ENCODE assay signal across 8 mouse cellular contexts in the genomic region with DNA sequence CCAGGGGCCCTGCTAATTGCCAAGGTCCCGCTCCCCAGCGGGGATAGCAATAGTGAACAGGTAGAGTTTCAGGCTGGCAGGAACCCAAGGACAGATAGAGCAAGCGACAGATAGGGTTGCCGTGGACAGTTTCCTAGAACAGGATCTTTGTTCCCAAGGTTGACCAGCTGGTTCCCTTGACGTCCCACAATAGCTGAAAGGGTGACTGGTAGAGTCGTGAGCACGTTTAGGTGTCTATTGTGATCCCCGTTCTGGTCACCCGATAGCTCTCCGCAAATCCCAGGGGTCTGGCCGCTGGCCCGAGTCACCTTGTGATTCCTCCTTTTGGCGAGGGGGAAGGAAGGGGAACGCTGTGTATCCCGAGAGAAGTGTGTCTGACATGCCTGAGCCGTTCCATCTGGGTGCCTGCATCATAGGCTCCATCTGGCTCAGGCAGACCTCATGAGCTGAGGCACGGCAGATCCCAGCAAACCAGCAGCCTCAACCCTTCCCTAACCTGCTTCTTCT. TPM values are rescaled to one million over a fixed set of nuclear protein-coding genes. Genes with fewer than 3 reads are reported as not detected.
DNase-seq lines count a peak whose midpoint lies in the region; ATAC-seq and TF ChIP-seq lines count a peak whose summit lies in the region.

No protein-coding gene starts in this region.

- no peak for TF ChIP-seq CTCF in midbrain, postnatal 0 days (IDR thresholded peaks at IDR 0.05)

- peak; percentile 62 to 86 for DNase-seq in adrenal gland, adult (ENCODE audit: inconsistent age in 2 of 2, low spot score in 1 of 2)
- DNase-seq in adrenal gland, postnatal 14 days, result no peak
- peak; percentile 18 for DNase-seq in midbrain, postnatal 0 days (ENCODE audit: low spot score)
- no peak for DNase-seq in midbrain, embryonic 14.5 days
- DNase-seq in heart, postnatal 14 days, result peak; percentile 79 to 80
- DNase-seq in gastrocnemius, adult 8-10 months (ENCODE audit: low spot score in 2 of 2), result no peak
- DNase-seq in right cerebral cortex, postnatal 4 days, result no peak

- H3K9ac ChIP-seq in midbrain, postnatal 0 days (replicated peaks; ENCODE audit: low read length, poor library complexity, severe bottlenecking), result no peak overlapping the region
- H3K9ac ChIP-seq in midbrain, embryonic 14.5 days (replicated peaks; ENCODE audit: low read length), result no peak overlapping the region
- no peak overlapping the region for H3K9ac ChIP-seq in stomach, embryonic 15.5 days

- no peaks in the 10 kb centered on the region for H3K36me3 ChIP-seq in midbrain, postnatal 0 days (ENCODE audit: insufficient read depth, low read length)
- H3K36me3 ChIP-seq in midbrain, embryonic 14.5 days (ENCODE audit: control insufficient read depth, insufficient read depth, low read length), result no peaks in the 10 kb centered on the region
- H3K36me3 ChIP-seq in stomach, embryonic 15.5 days, result no peaks in the 10 kb centered on the region

- intact Hi-C loops in heart, postnatal 14 days (cut with DNase I), result no loop called here

- no peak overlapping the region for H3K27ac ChIP-seq in midbrain, postnatal 0 days (ENCODE audit: low read depth, low read length)
- no peak overlapping the region for H3K27ac ChIP-seq in midbrain, embryonic 14.5 days (replicated peaks; ENCODE audit: low read depth, low read length)
- H3K27ac ChIP-seq in stomach, embryonic 15.5 days, result peak overlapping the region; percentile 78

- no peaks in the 10 kb centered on the region for H3K27me3 ChIP-seq in midbrain, postnatal 0 days (ENCODE audit: insufficient read depth, low read length)
- H3K27me3 ChIP-seq in midbrain, embryonic 14.5 days (ENCODE audit: control insufficient read depth, insufficient read depth, low read length), result no peaks in the 10 kb centered on the region
- no peaks in the 10 kb centered on the region for H3K27me3 ChIP-seq in stomach, embryonic 15.5 days (replicated peaks)

- H3K4me2 ChIP-seq in midbrain, postnatal 0 days (ENCODE audit: low read depth, low read length, poor library complexity, severe bottlenecking), result no peak overlapping the region
- no peak overlapping the region for H3K4me2 ChIP-seq in midbrain, embryonic 14.5 days (ENCODE audit: low read length)
- H3K4me2 ChIP-seq in stomach, embryonic 15.5 days, result peak overlapping the region; percentile 38

- H3K4me3 ChIP-seq in midbrain, postnatal 0 days (ENCODE audit: low read depth, low read length), result no peak overlapping the region
- no peak overlapping the region for H3K4me3 ChIP-seq in midbrain, embryonic 14.5 days (replicated peaks; ENCODE audit: low read depth, low read length)
- no peak overlapping the region for H3K4me3 ChIP-seq in stomach, embryonic 15.5 days (replicated peaks)

- H3K4me1 ChIP-seq in midbrain, postnatal 0 days (ENCODE audit: insufficient read depth, low read length), result 0 out of 2 replicates have a peak, but pooled peaks cover 5% of the 10 kb centered on the region
- peaks cover 9% of the 10 kb centered on the region for H3K4me1 ChIP-seq in midbrain, embryonic 14.5 days (ENCODE audit: control insufficient read depth, insufficient read depth, low read length)
- peaks cover 25% of the 10 kb centered on the region for H3K4me1 ChIP-seq in stomach, embryonic 15.5 days

- H3K9me3 ChIP-seq in midbrain, postnatal 0 days (ENCODE audit: low read length), result no peaks in the 10 kb centered on the region
- H3K9me3 ChIP-seq in midbrain, embryonic 14.5 days (ENCODE audit: control insufficient read depth, low read length), result 0 out of 2 replicates have a peak, but pooled peaks cover 3% of the 10 kb centered on the region
- H3K9me3 ChIP-seq in stomach, embryonic 15.5 days, result no peaks in the 10 kb centered on the region

- 77% methylated on average over 17 of the region's 17 CpGs for WGBS in midbrain, postnatal 0 days
- 72% methylated on average over 17 of the region's 17 CpGs for WGBS in midbrain, embryonic 14.5 days
- 36% methylated on average over 17 of the region's 17 CpGs for WGBS in stomach, embryonic 15.5 days

- ATAC-seq in midbrain, postnatal 0 days (ENCODE audit: low FRiP score), result no peak
- ATAC-seq in midbrain, embryonic 14.5 days (ENCODE audit: low FRiP score, low TSS enrichment), result no peak
- peak; percentile 65; the same call in 1 of the 2 replicates for ATAC-seq in stomach, embryonic 15.5 days (ENCODE audit: insufficient read depth, low FRiP score, low read depth)

RNA-seq across cellular contexts. Expression of a gene that starts 8.7 kb away (rescaled TPM):
- 212 and 220 TPM in 2 replicates for total RNA-seq in adrenal gland, postnatal 14 days (2021)
- 202 and 210 TPM in 2 replicates for total RNA-seq in midbrain, postnatal 0 days (2014; rRNA removed)
- 40.4 and 45.2 TPM in 2 replicates for polyA plus RNA-seq in midbrain, postnatal 0 days (2015; fragmentation: Nextera tagmentation; extraction: Ambion mirVana)
- polyA plus RNA-seq in midbrain, embryonic 14.5 days (2014; fragmentation: Nextera tagmentation; extraction: Ambion mirVana), result 46.5 and 59.3 TPM in 2 replicates
- total RNA-seq in heart, postnatal 14 days (2021), result 1,000 to 10,000 TPM; 9,386 to 9,784 TPM
- 33.5 and 35.7 TPM in 2 replicates for polyA plus RNA-seq in stomach, embryonic 15.5 days (2015; fragmentation: Nextera tagmentation; extraction: Ambion mirVana)
- total RNA-seq in gastrocnemius, adult 8-10 months (2022), result 100 to 1,000 TPM; 412 to 549 (median 488) TPM

Comparison
In these comparisons a context has a peak if more than half of its experiments do, and no peak if none do; other contexts are left out.
1. DNase-seq: peak in adrenal gland, adult (2 of 2), midbrain, postnatal 0 days (single experiment) and heart, postnatal 14 days (2 of 2); none in adrenal gland, postnatal 14 days (single experiment), midbrain, embryonic 14.5 days (single experiment), gastrocnemius, adult 8-10 months (0 of 2) and right cerebral cortex, postnatal 4 days (single experiment).
2. RNA of a gene that starts 8.7 kb away (total RNA-seq): 9,386 to 9,784 TPM in heart, postnatal 14 days; 412 to 549 TPM in gastrocnemius, adult 8-10 months, 212 to 220 TPM in adrenal gland, postnatal 14 days and 202 to 210 TPM in midbrain, postnatal 0 days; every median in the first group is over 10 times any median in the second.